10 mouse cellular contexts compared by ENCODE assay signal in genomic region chr2:167539536-167540476, GRCm38 (mm10). TPM values are rescaled to one million over a fixed set of nuclear protein-coding genes. Genes with fewer than 3 reads are reported as not detected.
DNase-seq lines count a peak whose midpoint lies in the region; ATAC-seq and TF ChIP-seq lines count a peak whose summit lies in the region.
"Had no signal": no experiment of that assay in that cellular context is flagged by ENCODE, and none has a peak within 500 bp of the region (broad histone marks: within the 10 kb centered on the region; RNA-seq: fewer than 3 reads in every experiment).

No protein-coding gene starts in this region.

- DNase-seq in liver, adult 2 months (ENCODE audit: extremely low read depth, low read depth, low spot score): no peak
- DNase-seq in liver (no peak), MN1 (ENCODE audit: low spot score) (no peak)
- DNase-seq in hindbrain, embryonic 14.5 days (ENCODE audit: low spot score): no peak
- DNase-seq in urinary bladder, postnatal 10 days (ENCODE audit: low spot score): no peak
- DNase-seq in embryo, embryonic 10.5 days (ENCODE audit: low spot score): no peak
- DNase-seq: adrenal gland, postnatal 14 days had no signal

- peak overlapping the region; percentile 80 for H3K4me3 ChIP-seq in liver, adult 2 months (ENCODE audit: insufficient read depth, low read depth, low read length)
- peak overlapping the region; percentile 53 for H3K4me3 ChIP-seq in brown adipose tissue, adult 24 weeks (ENCODE audit: insufficient read depth, low read depth, low read length)
- H3K4me3 ChIP-seq in hindbrain, embryonic 14.5 days (replicated peaks; ENCODE audit: low read length): peak overlapping the region; percentile 44
- H3K4me3 ChIP-seq in myocyte: peak overlapping the region; percentile 59

- ATAC-seq in hindbrain, embryonic 14.5 days (ENCODE audit: low FRiP score): no peak

- no peaks in the 10 kb centered on the region for H3K4me1 ChIP-seq in liver, adult 2 months (ENCODE audit: control insufficient read depth, insufficient read depth, low read length)
- peaks cover 16% of the 10 kb centered on the region for H3K4me1 ChIP-seq in brown adipose tissue, adult 24 weeks (ENCODE audit: control insufficient read depth, insufficient read depth, insufficient read length, low read length)
- peaks cover 17% of the 10 kb centered on the region for H3K4me1 ChIP-seq in hindbrain, embryonic 14.5 days (replicated peaks; ENCODE audit: control insufficient read depth, insufficient read depth, low read length)

- WGBS in liver, adult 2 months: 78% methylated on average over 14 of the region's 14 CpGs
- 14% methylated on average over 14 of the region's 14 CpGs for WGBS in hindbrain, embryonic 14.5 days

- peak overlapping the region; percentile 66 for H3ac ChIP-seq in myocyte (ENCODE audit: control insufficient read depth, insufficient read length)

- H3K27ac ChIP-seq in liver, adult 2 months (replicated peaks; ENCODE audit: insufficient read depth, low read depth, low read length): peak overlapping the region; percentile 13; the same call in 1 of the 2 replicates
- H3K27ac ChIP-seq in brown adipose tissue, adult 24 weeks (replicated peaks; ENCODE audit: low read depth, low read length): no peak overlapping the region
- no peak overlapping the region for H3K27ac ChIP-seq in hindbrain, embryonic 14.5 days

- no peaks in the 10 kb centered on the region for H3K9me3 ChIP-seq in hindbrain, embryonic 14.5 days (ENCODE audit: control insufficient read depth, low read length)

- TF ChIP-seq POLR2A in liver, adult 2 months (IDR thresholded peaks at IDR 0.05; ENCODE audit: extremely low read depth, insufficient read depth, low read length): no peak
- no peak for TF ChIP-seq POLR2A in myocyte (IDR thresholded peaks at IDR 0.05; ENCODE audit: insufficient read length, low read depth)

- peak overlapping the region; percentile 95 for H3K4me2 ChIP-seq in hindbrain, embryonic 14.5 days (replicated peaks)
- peak overlapping the region; percentile 98 for H3K4me2 ChIP-seq in myocyte (ENCODE audit: low read depth)

- 0 out of 2 replicates have a peak, but pooled peaks cover 2% of the 10 kb centered on the region for H3K79me2 ChIP-seq in liver, adult 2 months (ENCODE audit: control insufficient read depth, insufficient read depth, low read length)
- H3K79me2 ChIP-seq in myocyte (ENCODE audit: control insufficient read depth, insufficient read depth): peaks cover 33% of the 10 kb centered on the region

- peak overlapping the region; percentile 41 for H3K9ac ChIP-seq in liver, adult 2 months (ENCODE audit: low read depth, low read length)
- peak overlapping the region; percentile 7; the same call in 1 of the 2 replicates for H3K9ac ChIP-seq in hindbrain, embryonic 14.5 days

- TF ChIP-seq CTCF in liver, adult 2 months (IDR thresholded peaks at IDR 0.05; ENCODE audit: low read depth, low read length): no peak

- H3K27me3 ChIP-seq in liver, adult 2 months (ENCODE audit: control insufficient read depth, insufficient read depth, low read length): no peaks in the 10 kb centered on the region
- H3K27me3 ChIP-seq in hindbrain, embryonic 14.5 days (ENCODE audit: control insufficient read depth, insufficient read depth, low read length): peaks cover 50% of the 10 kb centered on the region
- H3K27me3 ChIP-seq in myocyte (ENCODE audit: control insufficient read depth, insufficient read depth, insufficient read length): no peaks in the 10 kb centered on the region

- H3K36me3 ChIP-seq in liver, adult 2 months (ENCODE audit: control insufficient read depth, insufficient read depth, low read length): no peaks in the 10 kb centered on the region
- H3K36me3 ChIP-seq in hindbrain, embryonic 14.5 days (replicated peaks; ENCODE audit: control insufficient read depth, insufficient read depth): no peaks in the 10 kb centered on the region
- H3K36me3 ChIP-seq in myocyte (ENCODE audit: control insufficient read depth, insufficient read depth): no peaks in the 10 kb centered on the region

TF ChIP-seq in myocyte, 11 proteins besides CTCF, POLR2A, EP300 and RAD21:
- TF ChIP-seq TCF12 (IDR thresholded peaks at IDR 0.05; ENCODE audit: insufficient read depth, poor library complexity, severe bottlenecking) (peak; percentile 98), MYOD1 (IDR thresholded peaks at IDR 0.05; ENCODE audit: control insufficient read depth in 1 of 3, insufficient read length in 2 of 3, low read depth in 2 of 3) (peak in 2 of 3 experiments; percentile 98 to 100), CEBPB (IDR thresholded peaks at IDR 0.05; ENCODE audit: insufficient read depth, poor library complexity, severe bottlenecking) (no peak), MAX (IDR thresholded peaks at IDR 0.05; ENCODE audit: low read depth) (no peak), E2F4 (IDR thresholded peaks at IDR 0.05; ENCODE audit: insufficient read depth) (no peak), POLR2AphosphoS2 (IDR thresholded peaks at IDR 0.05; ENCODE audit: insufficient read length, low read depth) (no peak), TCF3 (IDR thresholded peaks at IDR 0.05; ENCODE audit: insufficient read length, low read depth) (peak; percentile 98), USF1 (IDR thresholded peaks at IDR 0.05; ENCODE audit: low read depth) (no peak), MYOG (IDR thresholded peaks at IDR 0.05; ENCODE audit: control insufficient read depth in 1 of 3, insufficient read depth in 1 of 3, insufficient read length in 2 of 3, low read depth in 2 of 3) (peak; percentile 79 to 100 (median 99)), SRF (IDR thresholded peaks at IDR 0.05; ENCODE audit: control insufficient read depth, insufficient read length, low read depth) (no peak), REST (IDR thresholded peaks at IDR 0.05; ENCODE audit: insufficient read depth, insufficient read length) (no peak)
TF ChIP-seq in myocyte: peak in this region for 4.

RNA-seq across cellular contexts. Expression of gene Snai1, which starts 1.8 kb away (rescaled TPM):
- total RNA-seq in liver, adult 2 months (2014; rRNA removed): 0.13 and 0.18 TPM in 2 replicates
- 2.2 and 2.7 TPM in 2 replicates for polyA plus RNA-seq in liver, adult 2 months (2012; rRNA removed)
- 1.6 TPM in 1 of 2 replicates, not detected in the other for polyA plus RNA-seq in brown adipose tissue, adult 24 weeks (2012; ENCODE audit: insufficient read depth, insufficient read length, missing spikeins)
- 5.5 and 7.5 TPM in 2 replicates for polyA plus RNA-seq in hindbrain, embryonic 14.5 days (2014; fragmentation: Nextera tagmentation; extraction: Ambion mirVana)
- 48.5 TPM for polyA plus RNA-seq in myocyte (2012; fragmentation: generic; extraction: Trizol)
- total RNA-seq: monocyte, adult 5-6 weeks had no signal

RNA-seq across cellular contexts. Expression of gene Spata2, which starts 47.1 kb away (rescaled TPM):
- 2.5 and 3.1 TPM in 2 replicates for total RNA-seq in liver, adult 2 months (2014; rRNA removed)
- 9.6 and 10.7 TPM in 2 replicates for polyA plus RNA-seq in liver, adult 2 months (2012; rRNA removed)
- polyA plus RNA-seq in brown adipose tissue, adult 24 weeks (2012; ENCODE audit: insufficient read depth, insufficient read length, missing spikeins): 10.3 and 11.5 TPM in 2 replicates
- 27.3 and 29.6 TPM in 2 replicates for polyA plus RNA-seq in hindbrain, embryonic 14.5 days (2014; fragmentation: Nextera tagmentation; extraction: Ambion mirVana)
- polyA plus RNA-seq in myocyte (2012; fragmentation: generic; extraction: Trizol): 30.5 TPM

RNA-seq across cellular contexts. Expression of gene Rnf114, which starts 47.4 kb away (rescaled TPM):
- 44.3 and 55.0 TPM in 2 replicates for total RNA-seq in liver, adult 2 months (2014; rRNA removed)
- polyA plus RNA-seq in liver, adult 2 months (2012; rRNA removed): 71.0 and 71.9 TPM in 2 replicates
- polyA plus RNA-seq in brown adipose tissue, adult 24 weeks (2012; ENCODE audit: insufficient read depth, insufficient read length, missing spikeins): 22.7 and 24.2 TPM in 2 replicates
- polyA plus RNA-seq in hindbrain, embryonic 14.5 days (2014; fragmentation: Nextera tagmentation; extraction: Ambion mirVana): 110 and 115 TPM in 2 replicates
- 40.9 TPM for polyA plus RNA-seq in myocyte (2012; fragmentation: generic; extraction: Trizol)
